Mouse (Mus musculus): ENCODE data around the gene Clasp2. TPM values are rescaled to one million over a fixed set of nuclear protein-coding genes. Genes with fewer than 3 reads are reported as not detected.
A peak's percentile ranks its signal among the peaks of the same experiment; 100 is the strongest.

Gene Clasp2
- polyA plus RNA-seq (2012; rRNA removed) (3.1 and 4.7 TPM in 2 replicates), polyA plus RNA-seq (2014; fragmentation: Nextera tagmentation; extraction: Ambion mirVana) (8.8 and 11.6 TPM in 2 replicates)

DNA sequence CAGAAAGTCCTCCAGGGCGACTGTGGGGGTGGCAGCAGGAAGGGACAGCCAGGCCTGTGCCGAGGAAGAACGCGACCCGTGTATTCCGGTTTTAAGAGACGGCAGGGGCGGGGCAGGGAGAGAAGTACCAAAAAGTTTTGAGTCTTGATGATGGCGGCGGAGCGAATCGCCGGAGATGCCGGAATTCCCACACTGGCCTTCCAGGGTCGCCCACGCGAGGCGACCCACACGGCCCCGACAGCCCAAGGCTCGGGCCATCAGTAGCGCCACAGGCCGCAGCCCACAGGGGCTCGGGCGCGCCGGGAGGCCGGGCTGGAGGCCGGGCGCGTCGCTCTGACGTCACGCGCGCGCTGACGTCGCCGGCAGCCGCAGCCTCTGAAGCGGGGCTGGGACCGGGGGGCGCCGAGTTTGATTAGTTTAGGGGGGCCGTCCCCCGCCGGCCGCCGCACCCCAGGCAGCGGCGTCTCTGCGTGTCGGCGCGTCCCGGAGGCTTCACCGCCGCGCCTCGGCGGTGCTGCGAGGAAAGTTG lies at the start of gene Clasp2:
Gene Clasp2, plus strand, starts transcription at position 366 of the 529 bp plus-strand sequence.
- Histone ChIP-seq H3K9ac (replicated peaks) (peak within 1 kb of the TSS; percentile 79), H3K4me2 (ENCODE audit: low read depth) (peak within 1 kb of the TSS; percentile 99), H3K36me3 (replicated peaks; ENCODE audit: control insufficient read depth, insufficient read depth, low read depth) (no peaks in the 10 kb centered on the region), H3K4me3 (ENCODE audit: insufficient read depth in 1 of 2, low read depth in 2 of 2, low read length in 2 of 2) (peak within 1 kb of the TSS; percentile 86 to 90), H3K27ac (peak within 1 kb of the TSS; percentile 56), H3K27me3 (ENCODE audit: control insufficient read depth, insufficient read depth, low read length) (no peaks in the 10 kb centered on the region), H3K9me3 (ENCODE audit: control insufficient read depth, low read length) (no peaks in the 10 kb centered on the region), H3K4me1 (replicated peaks; ENCODE audit: control insufficient read depth in 2 of 2, insufficient read depth in 2 of 2, low read length in 1 of 2) (peaks cover 5 to 9% of the 10 kb centered on the region in 2 experiments)
- DNase-seq (ENCODE audit: low read depth in 3 of 3, low spot score in 3 of 3) (peak; percentile 52 to 60 (median 60)), ATAC-seq (ENCODE audit: insufficient read depth) (peak; percentile 94)
- 0% methylated on average over 62 of the region's 63 CpGs for WGBS (ENCODE audit: insufficient replicate concordance)
- TF ChIP-seq CTCF (IDR thresholded peaks at IDR 0.05; ENCODE audit: low read depth) (no peak), EP300 (IDR thresholded peaks at IDR 0.05; ENCODE audit: low read depth) (no peak)

DNA sequence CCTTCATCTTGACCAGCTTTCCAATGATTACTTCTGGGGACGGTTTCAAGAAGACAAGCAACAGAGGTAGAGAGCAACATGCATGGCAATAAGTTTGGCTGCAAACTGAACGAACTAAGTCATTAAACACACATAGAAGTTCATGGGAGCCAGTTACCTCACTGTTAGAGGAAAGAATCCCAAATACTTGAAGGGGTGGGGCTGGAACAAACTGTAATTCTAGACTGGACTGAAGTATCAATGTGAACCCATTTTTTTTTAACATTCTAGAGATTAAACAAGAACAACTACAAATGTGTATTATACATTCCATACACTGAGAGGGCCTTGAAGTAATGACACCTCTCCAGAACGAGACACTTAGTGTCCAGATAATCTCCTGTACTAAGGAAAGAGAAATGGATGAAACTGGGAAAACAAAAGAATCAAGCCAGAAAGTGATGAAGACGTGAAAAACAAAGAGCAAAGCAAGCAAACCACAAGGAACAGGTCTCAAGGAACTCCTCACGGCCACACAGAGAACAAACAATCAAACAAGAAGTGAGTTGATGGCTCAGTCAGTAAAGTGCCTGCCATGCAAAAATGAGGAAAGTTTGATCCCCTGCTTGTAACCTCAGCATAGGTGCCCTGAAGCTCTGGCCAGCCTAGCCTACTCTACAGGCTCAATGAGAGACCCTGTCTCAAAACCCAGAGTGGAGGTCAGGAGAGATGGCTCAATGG lies 39.7 kb upstream of the Clasp2 start:
- no peak for DNase-seq (ENCODE audit: low read depth in 3 of 3, low spot score in 3 of 3)
- H3K4me3 ChIP-seq (ENCODE audit: insufficient read depth in 1 of 2, low read depth in 2 of 2, low read length in 2 of 2), result no peak overlapping the region
- TF ChIP-seq EP300 (IDR thresholded peaks at IDR 0.05; ENCODE audit: low read depth), result no peak
- TF ChIP-seq CTCF (IDR thresholded peaks at IDR 0.05; ENCODE audit: low read depth), result no peak
- H3K4me2 ChIP-seq (ENCODE audit: low read depth), result no peak overlapping the region
- H3K27me3 ChIP-seq (ENCODE audit: control insufficient read depth, insufficient read depth, low read length), result no peaks in the 10 kb centered on the region
- ATAC-seq (ENCODE audit: insufficient read depth), result no peak
- H3K9me3 ChIP-seq (ENCODE audit: control insufficient read depth, low read length), result no peaks in the 10 kb centered on the region
- no peak overlapping the region for H3K27ac ChIP-seq
- H3K9ac ChIP-seq (replicated peaks), result no peak overlapping the region
- H3K36me3 ChIP-seq (replicated peaks; ENCODE audit: control insufficient read depth, insufficient read depth, low read depth), result peaks cover 6% of the 10 kb centered on the region; the same call in 1 of the 2 replicates
- peaks cover 12 to 14% of the 10 kb centered on the region in 2 experiments for H3K4me1 ChIP-seq (replicated peaks; ENCODE audit: control insufficient read depth in 2 of 2, insufficient read depth in 2 of 2, low read length in 1 of 2)
- WGBS (ENCODE audit: insufficient replicate concordance), result 64% methylated on average over 5 of the region's 5 CpGs

DNA sequence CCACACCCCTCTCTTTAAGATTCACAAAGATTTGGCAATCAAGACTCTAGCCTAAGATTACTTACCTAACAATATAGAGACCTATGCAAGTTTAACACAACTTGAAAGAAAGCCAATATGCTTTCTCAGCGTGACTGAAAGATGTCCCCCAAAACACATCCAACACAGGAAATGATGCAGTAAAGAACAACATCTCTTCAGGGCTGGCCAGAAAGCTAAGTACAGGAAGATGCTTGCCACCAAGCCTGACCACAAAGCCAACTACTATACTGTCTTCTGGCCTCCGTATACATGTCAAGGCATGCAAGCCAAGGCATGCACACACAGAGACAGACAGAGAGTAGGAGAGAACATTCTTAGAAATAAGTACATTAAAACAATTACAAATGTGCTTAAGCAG lies 35.2 kb upstream of the Clasp2 start:
- ATAC-seq (ENCODE audit: insufficient read depth) (no peak), DNase-seq (ENCODE audit: low read depth in 3 of 3, low spot score in 3 of 3) (no peak)
- Histone ChIP-seq H3K4me2 (ENCODE audit: low read depth) (peak overlapping the region; percentile 85), H3K9me3 (ENCODE audit: control insufficient read depth, low read length) (no peaks in the 10 kb centered on the region), H3K4me3 (ENCODE audit: insufficient read depth in 1 of 2, low read depth in 2 of 2, low read length in 2 of 2) (peak overlapping the region; percentile 92 to 93; a peak in 3 of 4 replicates), H3K9ac (replicated peaks) (no peak overlapping the region), H3K27me3 (ENCODE audit: control insufficient read depth, insufficient read depth, low read length) (no peaks in the 10 kb centered on the region), H3K27ac (no peak overlapping the region), H3K36me3 (replicated peaks; ENCODE audit: control insufficient read depth, insufficient read depth, low read depth) (no peaks in the 10 kb centered on the region; the same call in 1 of the 2 replicates), H3K4me1 (replicated peaks; ENCODE audit: control insufficient read depth in 2 of 2, insufficient read depth in 2 of 2, low read length in 1 of 2) (peaks cover 15 to 20% of the 10 kb centered on the region in 2 experiments)
- no peak for TF ChIP-seq EP300 (IDR thresholded peaks at IDR 0.05; ENCODE audit: low read depth)
- no peak for TF ChIP-seq CTCF (IDR thresholded peaks at IDR 0.05; ENCODE audit: low read depth)
- 9% methylated on average over 2 of the region's 2 CpGs for WGBS (ENCODE audit: insufficient replicate concordance)

DNA sequence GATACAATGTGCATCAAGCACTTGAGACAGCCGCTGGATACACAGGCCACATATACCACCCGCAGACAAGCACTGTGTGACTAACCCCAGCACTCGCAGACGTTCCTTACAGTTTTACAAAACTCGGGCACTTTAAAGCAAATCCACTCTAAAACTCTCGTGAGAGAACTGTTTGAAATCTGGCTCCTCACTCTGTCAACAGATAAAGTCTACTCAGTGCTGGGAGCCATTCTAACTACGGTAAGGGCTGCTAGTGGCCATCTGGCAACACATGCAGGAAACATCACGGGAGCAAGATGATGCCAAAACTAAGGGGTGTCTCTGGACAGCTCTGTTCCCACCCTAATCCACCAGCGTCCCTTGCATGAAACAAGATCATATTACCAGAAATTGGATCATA lies 34.4 kb upstream of the Clasp2 start:
- DNase-seq (ENCODE audit: low read depth in 3 of 3, low spot score in 3 of 3) (no peak), ATAC-seq (ENCODE audit: insufficient read depth) (no peak)
- TF ChIP-seq EP300 (IDR thresholded peaks at IDR 0.05; ENCODE audit: low read depth), result no peak
- no peak for TF ChIP-seq CTCF (IDR thresholded peaks at IDR 0.05; ENCODE audit: low read depth)
- 25% methylated on average over 9 of the region's 9 CpGs for WGBS (ENCODE audit: insufficient replicate concordance)
- H3K27ac ChIP-seq, result no peak overlapping the region
- no peaks in the 10 kb centered on the region for H3K9me3 ChIP-seq (ENCODE audit: control insufficient read depth, low read length)
- H3K4me2 ChIP-seq (ENCODE audit: low read depth), result peak overlapping the region; percentile 85
- peak overlapping the region; percentile 92 to 93 for H3K4me3 ChIP-seq (ENCODE audit: insufficient read depth in 1 of 2, low read depth in 2 of 2, low read length in 2 of 2)
- peaks cover 15 to 20% of the 10 kb centered on the region in 2 experiments for H3K4me1 ChIP-seq (replicated peaks; ENCODE audit: control insufficient read depth in 2 of 2, insufficient read depth in 2 of 2, low read length in 1 of 2)
- no peaks in the 10 kb centered on the region; the same call in 1 of the 2 replicates for H3K36me3 ChIP-seq (replicated peaks; ENCODE audit: control insufficient read depth, insufficient read depth, low read depth)
- no peaks in the 10 kb centered on the region for H3K27me3 ChIP-seq (ENCODE audit: control insufficient read depth, insufficient read depth, low read length)
- peak overlapping the region; percentile 40 for H3K9ac ChIP-seq (replicated peaks)

All from liver, embryonic 14.5 days (tissue).